Mouse (Mus musculus) heart, adult 2 months (tissue): ENCODE measurements around the gene Wscd1.

Experiments
- CTCF ChIP-seq: fragments of 200-600 bp; IDR thresholded peaks from 2 replicates; pipeline ENCODE4 v1.8.1; 2022; ENCODE audit warnings: antibody characterized with exemption, mild to moderate bottlenecking, moderate library complexity
- EP300 ChIP-seq: fragments of 200-500 bp; IDR thresholded peaks from 2 replicates; pipeline ENCODE4 v1.6.1; 2011; ENCODE audit warnings: low read depth, low read length, control low read depth; ENCODE audit not compliant: insufficient read depth

DNA sequence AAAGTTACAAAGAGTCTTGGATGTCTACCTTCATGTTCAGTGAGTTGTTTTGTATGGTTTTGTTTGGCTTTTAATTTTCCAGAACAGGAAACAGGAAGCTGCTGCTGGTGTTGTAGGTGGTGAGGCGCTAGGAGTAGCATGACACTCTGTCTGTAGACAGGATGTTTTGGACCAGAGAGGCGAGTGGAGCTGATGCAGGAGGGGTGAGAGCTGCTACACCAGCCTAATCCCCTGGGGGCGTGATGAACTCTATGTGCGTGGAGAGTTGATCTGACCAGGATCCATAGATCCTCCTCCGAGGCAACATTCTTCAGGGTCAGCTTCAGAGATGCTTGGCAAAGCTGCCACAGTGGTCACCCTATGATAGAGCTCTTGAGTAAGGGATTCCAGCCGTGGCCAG, 25.3 kb downstream of the Wscd1 start:
- TF ChIP-seq EP300 (no peak), CTCF (peak; percentile 30)
